Mouse (Mus musculus) midbrain, embryonic 16.5 days (tissue): ENCODE measurements around the gene Gm1673. TPM values are rescaled to one million over a fixed set of nuclear protein-coding genes. Genes with fewer than 3 reads are reported as not detected.

Experiments used
- ATAC-seq: fragments of 200-750 bp; cut with Nextera tagmentation; 2 replicates; pipeline ENCODE4 v1.8.0; 2017; ENCODE audit warnings: moderate TSS enrichment
- H3K27ac ChIP-seq: fragments of 300-500 bp; sonication (generic); 2 replicates; pipeline ENCODE4 v1.5.1; 2014; ENCODE audit warnings: mild to moderate bottlenecking, low read length, mixed read lengths
- H3K27me3 ChIP-seq: fragments of 300-500 bp; sonication (generic); 2 replicates; pipeline ENCODE4 v1.6.1; 2014; ENCODE audit warnings: low read depth, low read length, mixed read lengths; ENCODE audit not compliant: control insufficient read depth, insufficient read depth
- H3K36me3 ChIP-seq: fragments of 300-500 bp; sonication (generic); 2 replicates; pipeline ENCODE4 v1.6.1; 2014; ENCODE audit warnings: mild to moderate bottlenecking, low read length, moderate library complexity, mixed read lengths; ENCODE audit not compliant: control insufficient read depth, insufficient read depth
- H3K4me1 ChIP-seq: fragments of 300-500 bp; sonication (generic); 2 replicates; pipeline ENCODE4 v1.6.1; 2014; ENCODE audit warnings: mild to moderate bottlenecking, low read length, mixed read lengths; ENCODE audit not compliant: control insufficient read depth, insufficient read depth
- H3K4me2 ChIP-seq: fragments of 300-500 bp; sonication (generic); 2 replicates; pipeline ENCODE4 v1.6.1; 2014; ENCODE audit warnings: mild to moderate bottlenecking, low read length, mixed read lengths
- H3K4me3 ChIP-seq: fragments of 300-500 bp; sonication (generic); 2 replicates; pipeline ENCODE4 v1.5.1; 2014; ENCODE audit warnings: low read depth, mild to moderate bottlenecking, low read length, moderate library complexity, mixed read lengths
- H3K9ac ChIP-seq: fragments of 300-500 bp; sonication (generic); 2 replicates; pipeline ENCODE4 v1.6.1; 2014; ENCODE audit warnings: low read depth, low read length, mixed read lengths
- H3K9me3 ChIP-seq: fragments of 300-500 bp; sonication (generic); replicated peaks from 2 replicates; pipeline ENCODE4 v1.6.1; 2014; ENCODE audit warnings: mild to moderate bottlenecking, low read length, mixed read lengths; ENCODE audit not compliant: control insufficient read depth, poor library complexity, severe bottlenecking
- WGBS: fragments of 180-500 bp; shearing (Covaris S2); extraction: QIAGEN DNeasy Blood & Tissue Kit; methylation state at CpG from one replicate; pipeline ENCODE4 v1.1.7; 2014; 5-methylcytosine and 5-hydroxymethylcytosine counted together
- polyA plus RNA-seq: library from polyadenylated mRNA; unstranded; fragments of >200 nt; fragmentation: Nextera tagmentation; extraction: Ambion mirVana; gene quantifications from 2 replicates; pipeline ENCODE4 v1.2.1, GENCODE M21; 2015

Gm1673 gene
- polyA plus RNA-seq, 1 experiment from 2014 or later = 658 TPM

DNA sequence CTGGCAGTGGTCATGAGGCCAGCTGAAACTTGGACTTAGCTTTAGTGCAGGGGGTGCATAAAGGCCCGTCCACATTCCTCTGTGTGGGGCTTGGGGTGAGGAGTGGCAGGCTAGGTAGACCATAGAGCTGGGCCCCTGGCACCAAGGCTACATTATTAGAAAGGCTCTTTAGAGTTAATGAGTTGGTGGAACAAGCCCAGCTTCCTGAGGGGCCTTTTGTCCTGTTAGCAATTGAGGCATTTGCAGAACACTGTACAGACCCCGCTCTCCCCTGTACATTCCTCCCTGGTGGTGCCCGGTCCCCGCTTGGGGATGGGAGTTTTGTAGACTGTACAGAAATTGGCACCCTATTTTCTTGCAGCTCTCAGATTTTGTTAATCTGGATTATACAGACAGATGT is 19.4 kb downstream of the Gm1673 start:
- no peaks in the 10 kb centered on the region for H3K27me3 ChIP-seq
- no peak overlapping the region for H3K4me3 ChIP-seq
- H3K27ac ChIP-seq = no peak overlapping the region
- H3K36me3 ChIP-seq = peaks cover 19% of the 10 kb centered on the region
- H3K9ac ChIP-seq = no peak overlapping the region
- no peaks in the 10 kb centered on the region for H3K9me3 ChIP-seq
- peaks cover 25% of the 10 kb centered on the region for H3K4me1 ChIP-seq
- no peak overlapping the region for H3K4me2 ChIP-seq
- no peak for ATAC-seq
- WGBS = 76% methylated on average over 4 of the region's 4 CpGs

DNA sequence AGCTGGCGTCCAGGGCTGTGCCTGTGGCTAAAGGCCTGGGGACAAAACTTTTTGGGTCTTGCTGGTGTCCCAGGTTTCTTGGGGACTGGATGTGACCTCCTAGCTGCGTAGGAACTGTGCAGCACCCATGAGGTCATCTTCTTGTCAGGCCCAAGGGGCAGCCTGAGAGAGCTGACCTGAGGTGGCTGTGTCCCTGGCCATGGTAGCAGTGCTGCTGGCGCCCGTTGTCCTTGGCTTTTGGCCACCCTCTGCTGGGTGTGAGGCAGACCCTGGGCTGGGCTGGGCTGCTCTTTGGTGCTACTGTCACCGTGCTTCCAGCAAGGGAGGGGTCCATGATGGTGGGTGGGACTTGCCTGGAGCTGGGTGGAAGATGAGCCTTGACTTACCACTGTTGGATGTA is 21.4 kb downstream of the Gm1673 start:
- Histone ChIP-seq H3K9me3 (no peaks in the 10 kb centered on the region), H3K9ac (no peak overlapping the region), H3K27ac (no peak overlapping the region), H3K4me1 (peaks cover 5% of the 10 kb centered on the region), H3K4me2 (no peak overlapping the region), H3K36me3 (peaks cover 19% of the 10 kb centered on the region), H3K27me3 (no peaks in the 10 kb centered on the region), H3K4me3 (no peak overlapping the region)
- 89% methylated on average over 5 of the region's 5 CpGs for WGBS
- no peak for ATAC-seq

DNA sequence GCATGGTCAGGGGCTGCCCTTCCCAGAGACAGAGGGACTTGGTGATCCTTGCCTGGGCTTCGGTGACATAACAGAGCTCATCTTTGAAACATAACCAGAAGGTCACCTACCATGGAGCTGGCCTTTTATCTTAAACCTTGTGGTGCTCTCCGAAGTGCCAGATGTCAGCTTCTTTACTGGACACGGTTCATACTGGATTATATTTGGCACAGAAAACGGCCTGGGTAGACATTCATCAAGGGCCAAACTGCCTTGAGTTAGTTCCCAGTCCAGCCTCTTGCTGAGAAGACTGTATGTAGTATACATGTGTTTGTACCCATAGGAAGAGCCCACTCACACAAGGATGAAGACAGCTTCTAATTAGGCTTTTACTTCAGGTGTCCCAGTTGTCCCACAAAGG is 23.6 kb downstream of the Gm1673 start:
- no peak overlapping the region for H3K9ac ChIP-seq
- 94% methylated on average over 4 of the region's 4 CpGs for WGBS
- no peak overlapping the region for H3K4me3 ChIP-seq

DNA sequence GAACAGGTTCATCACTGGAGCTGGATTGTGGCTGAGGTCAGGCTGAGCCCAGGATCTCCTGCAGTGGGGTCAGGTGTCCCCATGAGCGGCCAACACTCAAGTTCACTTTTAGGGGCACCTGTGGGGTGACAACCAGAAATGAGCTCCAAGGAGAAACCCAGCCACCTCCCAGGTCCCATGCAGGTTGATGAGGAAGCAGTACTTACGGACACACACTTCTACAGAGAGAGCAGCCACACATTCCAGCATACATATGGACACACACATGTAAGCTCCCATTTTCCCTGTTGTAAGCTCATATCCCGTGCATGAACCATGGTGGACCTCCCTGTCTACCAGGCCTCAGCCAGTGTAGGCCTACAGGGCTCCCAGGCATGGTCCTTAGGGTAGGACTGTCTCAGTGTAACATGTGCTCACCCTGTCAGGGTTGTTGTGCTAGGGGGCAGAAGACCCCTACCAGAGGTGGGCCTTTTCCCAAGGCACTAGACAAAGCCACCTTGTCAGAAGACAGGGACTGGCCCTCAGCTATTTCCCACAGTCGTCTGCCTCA is 24.2 kb downstream of the Gm1673 start:
- Histone ChIP-seq H3K4me1 (no peaks in the 10 kb centered on the region), H3K4me2 (no peak overlapping the region), H3K9me3 (no peaks in the 10 kb centered on the region), H3K4me3 (no peak overlapping the region), H3K36me3 (peaks cover 4% of the 10 kb centered on the region; the same call in 1 of the 2 replicates), H3K27ac (no peak overlapping the region), H3K27me3 (no peaks in the 10 kb centered on the region), H3K9ac (no peak overlapping the region)
- 87% methylated on average over 4 of the region's 4 CpGs for WGBS
- no peak for ATAC-seq

More for the DNA sequence above, 23.6 kb downstream of the Gm1673 start:
- no peak overlapping the region for H3K4me2 ChIP-seq
- H3K27me3 ChIP-seq = no peaks in the 10 kb centered on the region
- H3K36me3 ChIP-seq = peaks cover 5% of the 10 kb centered on the region
- H3K4me1 ChIP-seq = no peaks in the 10 kb centered on the region
- no peak for ATAC-seq
- H3K9me3 ChIP-seq = no peaks in the 10 kb centered on the region
- H3K27ac ChIP-seq = no peak overlapping the region

DNA sequence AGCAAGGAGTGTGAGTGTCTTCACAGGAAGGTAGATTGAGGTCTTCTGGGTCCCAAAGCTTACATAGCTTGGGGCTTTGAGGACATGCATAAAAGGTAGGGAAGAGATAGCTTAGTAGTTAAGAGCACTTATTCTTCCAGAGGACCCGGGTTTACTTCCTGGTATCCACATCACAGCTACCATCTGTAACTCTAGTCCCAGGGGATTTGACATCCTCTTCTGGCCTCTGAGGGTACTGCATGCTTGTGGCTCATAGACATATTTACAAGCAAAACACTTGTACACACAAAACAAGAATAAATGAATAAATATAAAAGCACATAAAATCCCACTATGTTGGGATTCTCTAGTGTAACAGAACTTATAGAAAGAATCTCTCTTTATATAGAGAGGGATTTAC is 31.4 kb downstream of the Gm1673 start:
- Histone ChIP-seq H3K4me1 (no peaks in the 10 kb centered on the region), H3K36me3 (no peaks in the 10 kb centered on the region), H3K9me3 (no peaks in the 10 kb centered on the region), H3K9ac (no peak overlapping the region), H3K27ac (no peak overlapping the region), H3K4me2 (no peak overlapping the region), H3K4me3 (no peak overlapping the region), H3K27me3 (no peaks in the 10 kb centered on the region)
- ATAC-seq = no peak
- WGBS = 56% methylated on average over 1 of the region's 1 CpGs

DNA sequence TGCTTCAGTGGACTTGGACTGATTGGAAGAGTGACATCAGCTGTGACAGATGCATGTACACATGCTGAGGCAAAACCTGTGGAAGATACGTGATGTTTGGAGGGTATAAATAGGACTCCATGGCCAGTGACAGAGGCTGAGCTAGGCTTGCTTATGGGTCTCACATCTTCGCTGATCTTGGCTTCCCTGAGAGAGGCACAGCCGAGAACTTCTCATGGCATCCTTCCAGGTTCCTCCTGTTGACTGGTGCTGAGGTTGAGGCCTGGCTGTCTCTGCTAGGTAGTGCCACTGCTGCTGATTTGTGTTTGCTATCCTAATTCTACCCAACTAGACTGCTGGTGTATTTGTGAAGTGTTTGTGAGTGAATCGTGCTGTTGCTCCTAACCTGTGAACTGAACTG is 35.7 kb downstream of the Gm1673 start:
- Histone ChIP-seq H3K27me3 (no peaks in the 10 kb centered on the region), H3K27ac (no peak overlapping the region), H3K36me3 (no peaks in the 10 kb centered on the region), H3K9me3 (no peaks in the 10 kb centered on the region), H3K9ac (no peak overlapping the region), H3K4me2 (no peak overlapping the region), H3K4me3 (no peak overlapping the region), H3K4me1 (no peaks in the 10 kb centered on the region)
- no peak for ATAC-seq
- WGBS = 84% methylated on average over 4 of the region's 4 CpGs

DNA sequence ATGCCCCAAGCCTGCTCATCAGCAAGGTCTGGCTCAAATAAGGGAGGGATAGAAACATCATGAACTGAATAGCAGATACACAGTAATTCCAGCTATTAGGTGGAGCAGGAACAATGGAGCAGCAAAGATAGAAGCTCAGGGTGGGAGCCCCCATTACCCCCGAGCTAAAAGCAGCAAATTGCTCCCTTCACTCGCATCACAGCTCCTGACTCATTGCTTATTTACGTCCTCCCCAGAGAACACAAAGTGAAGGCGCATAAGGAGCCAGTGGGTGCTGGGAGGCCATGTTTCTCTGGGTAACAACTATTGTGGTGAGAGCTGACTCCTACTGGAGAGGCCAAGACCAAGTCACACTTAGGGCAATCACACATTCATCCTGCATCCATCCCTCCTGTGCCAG is 46.9 kb downstream of the Gm1673 start:
- Histone ChIP-seq H3K4me2 (no peak overlapping the region), H3K36me3 (no peaks in the 10 kb centered on the region), H3K27ac (no peak overlapping the region), H3K27me3 (no peaks in the 10 kb centered on the region), H3K4me1 (no peaks in the 10 kb centered on the region), H3K9ac (no peak overlapping the region), H3K9me3 (no peaks in the 10 kb centered on the region), H3K4me3 (no peak overlapping the region)
- 58% methylated on average over 4 of the region's 4 CpGs for WGBS
- no peak for ATAC-seq

DNA sequence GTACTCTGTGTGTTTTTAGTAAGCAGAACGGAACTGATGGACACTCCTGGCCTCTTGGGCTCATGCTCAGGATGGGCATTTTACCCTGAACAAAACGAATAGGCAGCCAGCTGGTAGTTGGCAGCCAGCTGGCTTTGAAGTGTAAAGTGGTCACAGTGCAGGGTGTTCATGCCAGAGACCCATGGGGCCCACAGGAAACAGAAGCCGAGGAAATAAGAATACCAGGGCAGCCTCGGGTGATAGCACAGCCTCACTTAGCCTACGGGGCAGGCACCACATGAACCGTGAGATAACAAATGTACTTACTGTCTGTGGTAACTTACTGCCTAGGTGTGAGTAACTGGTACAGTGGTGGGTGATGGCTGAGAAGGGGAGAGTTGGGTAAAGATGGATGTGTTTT is 47.8 kb downstream of the Gm1673 start:
- no peak overlapping the region for H3K4me2 ChIP-seq
- no peak overlapping the region for H3K9ac ChIP-seq
- H3K27me3 ChIP-seq = no peaks in the 10 kb centered on the region
- H3K4me1 ChIP-seq = no peaks in the 10 kb centered on the region
- no peak for ATAC-seq
- H3K4me3 ChIP-seq = no peak overlapping the region
- H3K36me3 ChIP-seq = no peaks in the 10 kb centered on the region
- no peaks in the 10 kb centered on the region for H3K9me3 ChIP-seq
- H3K27ac ChIP-seq = no peak overlapping the region
- 65% methylated on average over 6 of the region's 6 CpGs for WGBS

DNA sequence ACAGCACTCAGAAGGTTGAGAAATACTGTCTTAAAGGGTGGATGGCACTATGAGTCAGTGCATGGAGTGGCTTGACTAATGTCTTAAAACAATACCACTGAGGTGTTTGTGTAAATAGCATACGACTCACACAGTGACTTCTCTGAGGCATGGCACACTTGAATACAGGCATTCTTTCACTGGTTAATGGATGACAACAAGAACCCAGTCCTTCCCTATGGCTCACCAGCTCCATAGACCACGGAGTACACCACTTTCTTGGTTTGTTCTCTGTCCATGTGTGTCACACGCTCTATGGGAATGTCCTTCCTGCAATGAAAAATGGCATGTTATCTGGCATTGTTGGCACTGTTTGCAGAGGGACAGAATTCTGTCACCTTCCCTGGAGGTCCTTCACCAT is 49.3 kb downstream of the Gm1673 start:
- no peak overlapping the region for H3K4me2 ChIP-seq
- no peak overlapping the region for H3K27ac ChIP-seq
- no peak overlapping the region for H3K4me3 ChIP-seq
- no peaks in the 10 kb centered on the region for H3K9me3 ChIP-seq
- WGBS = 75% methylated on average over 3 of the region's 3 CpGs
- no peaks in the 10 kb centered on the region for H3K4me1 ChIP-seq
- H3K36me3 ChIP-seq = no peaks in the 10 kb centered on the region
- no peaks in the 10 kb centered on the region for H3K27me3 ChIP-seq
- ATAC-seq = no peak
- H3K9ac ChIP-seq = no peak overlapping the region
